Mouse (Mus musculus) hindbrain, embryonic 12.5 days (tissue): Measurements from ENCODE around the gene Slc50a1. TPM values are rescaled to one million over a fixed set of nuclear protein-coding genes. Genes with fewer than 3 reads are reported as not detected.

Source experiments
- ATAC-seq: fragments of 200-750 bp; cut with Nextera tagmentation; 2 replicates; pipeline ENCODE4 v1.8.0; 2017; ENCODE audit warnings: moderate TSS enrichment; ENCODE audit not compliant: low FRiP score
- H3K27ac ChIP-seq: fragments of 300-500 bp; sonication (generic); 2 replicates; pipeline ENCODE4 v1.5.1; 2016; ENCODE audit warnings: mild to moderate bottlenecking
- H3K27me3 ChIP-seq: fragments of 300-500 bp; sonication (generic); 2 replicates; pipeline ENCODE4 v1.6.1; 2016; ENCODE audit warnings: mild to moderate bottlenecking
- H3K36me3 ChIP-seq: fragments of 300-500 bp; sonication (generic); 2 replicates; pipeline ENCODE4 v1.6.1; 2016; ENCODE audit warnings: mild to moderate bottlenecking
- H3K4me1 ChIP-seq: fragments of 300-500 bp; sonication (generic); 2 replicates; pipeline ENCODE4 v1.6.1; 2016
- H3K4me2 ChIP-seq: fragments of 300-500 bp; sonication (generic); replicated peaks from 2 replicates; pipeline ENCODE4 v1.6.1; 2016; ENCODE audit warnings: mild to moderate bottlenecking
- H3K4me3 ChIP-seq: fragments of 300-500 bp; sonication (generic); 2 replicates; pipeline ENCODE4 v1.5.1; 2016; ENCODE audit warnings: mild to moderate bottlenecking
- H3K9ac ChIP-seq: fragments of 300-500 bp; sonication (generic); 2 replicates; pipeline ENCODE4 v1.6.1; 2016; ENCODE audit warnings: mild to moderate bottlenecking, moderate library complexity
- H3K9me3 ChIP-seq: fragments of 300-500 bp; sonication (generic); replicated peaks from 2 replicates; pipeline ENCODE4 v1.6.1; 2016; ENCODE audit warnings: mild to moderate bottlenecking
- WGBS: fragments of 180-500 bp; shearing (Covaris S2); methylation state at CpG from one replicate; pipeline ENCODE4 v1.1.7; 2016; 5-methylcytosine and 5-hydroxymethylcytosine counted together
- polyA plus RNA-seq: library from polyadenylated mRNA; unstranded; fragments of >200 nt; fragmentation: Nextera tagmentation; extraction: Ambion mirVana; gene quantifications from 2 replicates; pipeline ENCODE4 v1.2.1, GENCODE M21; 2016

Slc50a1 gene
- polyA plus RNA-seq, 1 experiment from 2014 or later, result 44.9 TPM

DNA sequence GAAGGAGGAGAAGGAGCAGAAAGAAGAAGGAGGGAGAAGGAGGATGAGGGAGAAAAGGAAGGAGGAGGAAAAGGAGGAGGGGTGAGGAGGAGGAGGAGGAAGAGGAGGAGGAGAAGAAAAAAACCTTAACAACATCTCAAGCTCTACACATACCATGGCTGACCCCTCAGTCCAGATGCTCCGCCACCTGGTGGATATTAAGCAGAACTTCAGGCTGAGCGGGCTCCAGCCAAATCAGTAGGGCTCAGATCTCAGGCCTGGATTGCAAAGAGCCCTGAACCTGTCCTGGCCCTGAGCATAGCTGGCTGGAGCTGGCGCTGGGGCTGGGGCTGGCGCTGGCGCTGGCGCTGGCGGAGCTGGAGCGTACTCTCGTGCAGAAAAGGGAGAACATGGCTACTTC is 37.7 kb upstream of the Slc50a1 start:
- no peak overlapping the region for H3K27ac ChIP-seq
- no peak overlapping the region for H3K4me2 ChIP-seq
- H3K9me3 ChIP-seq, result 0 out of 2 replicates have a peak, but pooled peaks cover 4% of the 10 kb centered on the region
- ATAC-seq, result peak; percentile 58
- H3K27me3 ChIP-seq, result peaks cover 6% of the 10 kb centered on the region; the same call in 1 of the 2 replicates
- no peak overlapping the region for H3K9ac ChIP-seq
- 3% methylated on average over 9 of the region's 9 CpGs for WGBS
- no peaks in the 10 kb centered on the region for H3K36me3 ChIP-seq
- no peak overlapping the region for H3K4me3 ChIP-seq
- H3K4me1 ChIP-seq, result no peaks in the 10 kb centered on the region

- WGBS, result 68% methylated on average over 8 of the region's 8 CpGs
- no peak for ATAC-seq
Observed at GRCm38 (mm10) chr3:89305551-89306325, 35.4 kb upstream of the Slc50a1 start.

GRCm38 (mm10) chr3:89305105-89305504 is 34.7 kb upstream of the Slc50a1 start:
- no peak overlapping the region for H3K4me3 ChIP-seq
- no peak for ATAC-seq
- WGBS, result 72% methylated on average over 4 of the region's 4 CpGs

More at GRCm38 (mm10) chr3:89305551-89306325, 35.4 kb upstream of the Slc50a1 start:
- no peak overlapping the region for H3K9ac ChIP-seq
- H3K4me3 ChIP-seq, result no peak overlapping the region
- 0 out of 2 replicates have a peak, but pooled peaks cover under 1% of the 10 kb centered on the region for H3K9me3 ChIP-seq
- peaks cover 11% of the 10 kb centered on the region; the same call in 1 of the 2 replicates for H3K27me3 ChIP-seq
- H3K36me3 ChIP-seq, result no peaks in the 10 kb centered on the region
- no peaks in the 10 kb centered on the region for H3K4me1 ChIP-seq
- no peak overlapping the region for H3K4me2 ChIP-seq
- no peak overlapping the region for H3K27ac ChIP-seq

GRCm38 (mm10) chr3:89304440-89304839 is 34.1 kb upstream of the Slc50a1 start:
- Histone ChIP-seq H3K4me3 (no peak overlapping the region), H3K4me1 (peaks cover 4% of the 10 kb centered on the region), H3K27ac (no peak overlapping the region), H3K36me3 (no peaks in the 10 kb centered on the region), H3K9ac (no peak overlapping the region), H3K4me2 (no peak overlapping the region), H3K27me3 (peaks cover 20% of the 10 kb centered on the region), H3K9me3 (no peaks in the 10 kb centered on the region)
- WGBS, result 65% methylated on average over 6 of the region's 6 CpGs
- no peak for ATAC-seq

More at GRCm38 (mm10) chr3:89305105-89305504, 34.7 kb upstream of the Slc50a1 start:
- Histone ChIP-seq H3K4me1 (no peaks in the 10 kb centered on the region), H3K36me3 (no peaks in the 10 kb centered on the region), H3K27ac (no peak overlapping the region), H3K9ac (no peak overlapping the region), H3K27me3 (peaks cover 15% of the 10 kb centered on the region), H3K9me3 (no peaks in the 10 kb centered on the region), H3K4me2 (no peak overlapping the region)

DNA sequence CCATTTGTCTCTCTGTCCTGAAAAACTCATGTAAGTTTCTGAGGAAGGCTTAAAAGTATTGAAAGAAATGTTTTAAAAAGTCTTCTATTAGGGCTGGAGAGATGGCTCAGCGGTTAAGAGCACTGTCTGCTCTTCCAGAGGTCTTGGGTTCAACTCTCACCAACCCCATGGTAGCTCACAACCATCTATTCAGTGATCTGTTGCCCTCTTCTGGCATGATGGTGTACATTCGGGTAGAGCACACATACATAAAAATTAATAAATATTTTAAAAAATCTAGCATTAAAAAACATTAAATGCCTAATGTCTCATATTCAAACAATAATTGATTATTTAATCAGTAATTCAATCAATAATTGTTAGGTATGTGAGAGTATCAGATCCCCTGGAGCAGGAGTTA is 30.1 kb upstream of the Slc50a1 start:
- ATAC-seq, result no peak
- Histone ChIP-seq H3K4me3 (no peak overlapping the region), H3K27me3 (peaks cover 27% of the 10 kb centered on the region), H3K4me1 (peaks cover 6% of the 10 kb centered on the region), H3K4me2 (no peak overlapping the region), H3K27ac (no peak overlapping the region), H3K9ac (no peak overlapping the region), H3K9me3 (no peaks in the 10 kb centered on the region), H3K36me3 (no peaks in the 10 kb centered on the region)
- WGBS, result 76% methylated on average over 2 of the region's 2 CpGs

- ATAC-seq, result no peak
- no peaks in the 10 kb centered on the region for H3K36me3 ChIP-seq
- no peak overlapping the region for H3K27ac ChIP-seq
- no peak overlapping the region for H3K9ac ChIP-seq
- H3K4me2 ChIP-seq, result peak overlapping the region; percentile 45
- H3K9me3 ChIP-seq, result no peaks in the 10 kb centered on the region
- H3K4me1 ChIP-seq, result peaks cover 6% of the 10 kb centered on the region
- H3K4me3 ChIP-seq, result no peak overlapping the region
- 57% methylated on average over 1 of the region's 1 CpGs for WGBS
- H3K27me3 ChIP-seq, result peaks cover 27% of the 10 kb centered on the region
Observed at GRCm38 (mm10) chr3:89300071-89300470, 29.7 kb upstream of the Slc50a1 start.

DNA sequence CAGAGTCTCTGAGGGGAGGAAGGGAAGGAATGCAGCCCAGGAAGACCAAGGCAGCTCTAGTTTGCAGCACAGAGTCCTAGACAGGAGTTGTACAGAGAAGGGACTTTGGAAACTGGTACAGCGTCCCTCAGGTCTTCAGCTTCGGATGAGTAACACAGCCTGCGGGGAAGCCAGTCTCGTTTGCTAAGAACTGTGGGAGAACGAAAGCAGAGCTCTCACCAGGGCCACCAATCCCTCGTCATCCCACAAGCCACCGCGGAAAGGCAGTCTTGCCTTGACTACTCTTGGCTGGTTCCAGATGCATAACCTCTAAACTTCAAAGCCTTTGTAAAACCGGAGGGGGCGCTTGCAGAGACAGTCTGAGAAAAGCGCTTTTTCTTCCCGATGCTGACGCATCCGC is 29.1 kb upstream of the Slc50a1 start:
- Histone ChIP-seq H3K4me3 (peak overlapping the region; percentile 10; the same call in 1 of the 2 replicates), H3K4me1 (peaks cover 6% of the 10 kb centered on the region), H3K4me2 (peak overlapping the region; percentile 45), H3K36me3 (no peaks in the 10 kb centered on the region), H3K9ac (no peak overlapping the region; the same call in 1 of the 2 replicates), H3K9me3 (no peaks in the 10 kb centered on the region), H3K27me3 (peaks cover 22% of the 10 kb centered on the region), H3K27ac (no peak overlapping the region)
- 4% methylated on average over 14 of the region's 14 CpGs for WGBS
- ATAC-seq, result no peak

DNA sequence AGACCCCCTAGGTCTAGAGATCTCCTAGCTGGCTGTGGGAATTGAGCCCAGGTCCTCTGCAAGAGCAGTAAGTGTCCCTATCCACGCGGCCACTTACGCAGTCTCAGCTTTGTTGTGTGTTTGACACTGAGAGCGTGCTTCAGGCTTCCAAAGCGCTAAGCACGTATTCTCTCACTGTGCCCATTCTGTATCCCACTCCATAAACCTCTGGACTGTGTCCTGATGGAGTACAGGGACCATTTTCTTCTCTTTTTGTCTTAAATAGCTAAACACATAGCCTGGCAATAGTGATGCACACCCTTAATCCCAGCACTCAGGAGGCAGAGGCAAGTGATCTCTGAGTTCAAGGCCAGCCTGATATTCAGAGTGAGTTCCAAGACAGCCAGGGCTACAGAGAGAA is 28.5 kb upstream of the Slc50a1 start:
- no peaks in the 10 kb centered on the region for H3K36me3 ChIP-seq
- WGBS, result 80% methylated on average over 6 of the region's 6 CpGs
- no peak overlapping the region for H3K4me3 ChIP-seq
- peaks cover 6% of the 10 kb centered on the region for H3K4me1 ChIP-seq
- no peak overlapping the region for H3K4me2 ChIP-seq
- ATAC-seq, result no peak
- no peak overlapping the region for H3K27ac ChIP-seq
- no peak overlapping the region for H3K9ac ChIP-seq
- no peaks in the 10 kb centered on the region for H3K9me3 ChIP-seq
- H3K27me3 ChIP-seq, result peaks cover 22% of the 10 kb centered on the region

DNA sequence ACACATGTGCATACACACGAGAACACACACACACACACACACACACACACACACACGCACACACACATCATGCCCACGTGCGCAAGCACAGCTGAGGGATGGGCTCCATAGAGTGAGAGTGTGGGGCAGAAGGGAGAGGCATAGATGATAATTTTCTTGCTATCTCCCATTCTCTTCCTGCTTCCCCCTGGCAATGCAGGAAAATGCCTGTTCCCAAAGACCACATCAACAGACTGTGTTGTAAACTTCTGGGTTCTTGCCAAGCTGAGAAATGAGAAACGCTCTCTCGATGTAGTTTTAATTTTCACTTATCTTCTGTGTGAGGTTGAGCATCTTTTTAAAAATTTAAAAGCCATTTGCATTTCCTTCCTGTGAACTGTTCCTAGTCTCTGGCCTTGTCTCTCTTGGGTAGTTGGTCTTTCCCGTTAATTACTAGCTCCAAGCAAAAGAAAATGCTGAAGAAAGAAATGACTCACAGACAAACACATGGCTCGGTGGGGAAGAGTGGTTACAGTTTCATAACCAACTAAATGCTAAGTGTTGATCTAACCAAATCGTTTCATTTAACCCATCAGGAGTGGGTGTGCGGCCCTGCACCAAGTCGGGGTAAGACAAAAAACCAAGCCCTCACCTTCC is 26.5 kb upstream of the Slc50a1 start:
- 85% methylated on average over 11 of the region's 11 CpGs for WGBS

DNA sequence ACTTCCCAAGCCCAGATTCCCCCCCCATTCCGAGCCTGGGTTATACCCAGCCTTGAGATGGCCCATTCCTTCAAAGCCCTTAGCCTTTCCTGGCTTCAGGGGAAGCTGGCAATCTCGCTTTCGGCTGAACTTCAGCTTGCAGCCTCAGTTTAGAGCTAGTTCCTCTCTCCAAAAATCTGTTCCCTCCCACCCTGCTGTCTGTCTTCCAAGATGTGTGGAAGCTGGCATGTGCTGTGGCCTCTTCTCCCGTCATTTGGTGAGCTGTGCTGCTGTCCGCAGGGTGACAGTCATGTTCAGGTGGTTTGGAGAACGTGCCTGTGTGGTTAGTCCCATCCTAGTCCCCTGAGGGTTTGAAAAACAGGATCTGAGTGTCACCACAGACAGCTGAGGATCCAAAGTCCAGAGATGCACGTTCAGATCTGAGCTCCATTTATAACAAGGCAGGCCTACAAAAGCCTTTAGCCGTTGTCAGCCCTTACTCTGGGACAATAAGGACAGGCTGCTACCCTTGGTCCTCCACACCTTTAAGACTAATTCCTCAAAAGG is 25.4 kb upstream of the Slc50a1 start:
- Histone ChIP-seq H3K27ac (no peak overlapping the region), H3K4me2 (no peak overlapping the region), H3K9me3 (no peaks in the 10 kb centered on the region), H3K4me1 (peaks cover 6% of the 10 kb centered on the region), H3K36me3 (no peaks in the 10 kb centered on the region), H3K27me3 (peaks cover 16% of the 10 kb centered on the region), H3K9ac (no peak overlapping the region), H3K4me3 (no peak overlapping the region)
- ATAC-seq, result no peak
- 82% methylated on average over 8 of the region's 8 CpGs for WGBS

More for the DNA sequence above, 26.5 kb upstream of the Slc50a1 start:
- Histone ChIP-seq H3K4me2 (no peak overlapping the region), H3K27me3 (peaks cover 19% of the 10 kb centered on the region), H3K4me3 (no peak overlapping the region), H3K4me1 (peaks cover 6% of the 10 kb centered on the region), H3K9ac (no peak overlapping the region), H3K36me3 (no peaks in the 10 kb centered on the region), H3K27ac (no peak overlapping the region), H3K9me3 (no peaks in the 10 kb centered on the region)
- ATAC-seq, result no peak

DNA sequence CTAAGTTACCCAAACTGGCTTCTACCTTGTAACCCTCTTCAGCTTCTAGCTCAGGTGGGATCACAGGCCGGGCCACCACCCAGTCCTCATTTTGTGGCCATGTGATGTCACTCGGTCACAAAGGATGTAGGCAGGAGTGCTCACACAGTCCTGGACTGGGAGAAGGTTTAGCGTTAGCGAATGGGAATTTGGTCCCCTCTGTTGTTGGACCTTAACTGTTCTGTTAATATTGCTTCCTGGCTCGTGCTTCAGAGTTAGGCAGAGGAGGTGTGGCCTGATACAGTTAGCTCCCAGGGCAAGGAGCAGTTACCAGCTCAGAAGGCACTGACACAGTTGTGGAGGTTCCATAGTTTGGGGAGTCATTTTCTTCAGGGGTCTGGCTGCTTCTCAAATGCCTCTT is 23.8 kb upstream of the Slc50a1 start:
- Histone ChIP-seq H3K9me3 (no peaks in the 10 kb centered on the region), H3K27ac (no peak overlapping the region), H3K36me3 (no peaks in the 10 kb centered on the region), H3K4me2 (no peak overlapping the region), H3K4me1 (no peaks in the 10 kb centered on the region), H3K27me3 (0 out of 2 replicates have a peak, but pooled peaks cover 5% of the 10 kb centered on the region), H3K4me3 (no peak overlapping the region), H3K9ac (no peak overlapping the region)
- ATAC-seq, result no peak
- WGBS, result 78% methylated on average over 5 of the region's 5 CpGs

GRCm38 (mm10) chr3:89293247-89293918 is 23.0 kb upstream of the Slc50a1 start:
- H3K4me3 ChIP-seq, result no peak overlapping the region
- no peak overlapping the region for H3K4me2 ChIP-seq
- no peak for ATAC-seq
- H3K9ac ChIP-seq, result no peak overlapping the region
- H3K9me3 ChIP-seq, result no peaks in the 10 kb centered on the region
- no peak overlapping the region for H3K27ac ChIP-seq
- WGBS, result 92% methylated on average over 11 of the region's 11 CpGs
- no peaks in the 10 kb centered on the region for H3K36me3 ChIP-seq
- H3K27me3 ChIP-seq, result no peaks in the 10 kb centered on the region
- H3K4me1 ChIP-seq, result no peaks in the 10 kb centered on the region; the same call in 1 of the 2 replicates
